Mouse (Mus musculus): ENCODE results near the gene Hapln1.

GRCm38 (mm10) chr13:89539205-89539886, at the start of gene Hapln1:
- TF ChIP-seq CTCF (IDR thresholded peaks at IDR 0.05; ENCODE audit: low read depth, low read length) (no peak), GATA1 (IDR thresholded peaks at IDR 0.05; ENCODE audit: borderline replicate concordance, low read length) (no peak), POLR2AphosphoS5 (IDR thresholded peaks at IDR 0.05; ENCODE audit: insufficient replicate concordance, low read depth, low read length) (no peak), TAL1 (conservative IDR thresholded peaks at IDR 0.05; ENCODE audit: low read depth, low read length) (no peak)

Measured in G1E (cell line).